Mouse (Mus musculus): ENCODE data around the gene Ppp4r3a.
"Not testable (repeated sequence)": the region's sequence is repeated elsewhere in the genome, so short reads cannot be mapped to it uniquely, and the experiment has no call there.

DNA sequence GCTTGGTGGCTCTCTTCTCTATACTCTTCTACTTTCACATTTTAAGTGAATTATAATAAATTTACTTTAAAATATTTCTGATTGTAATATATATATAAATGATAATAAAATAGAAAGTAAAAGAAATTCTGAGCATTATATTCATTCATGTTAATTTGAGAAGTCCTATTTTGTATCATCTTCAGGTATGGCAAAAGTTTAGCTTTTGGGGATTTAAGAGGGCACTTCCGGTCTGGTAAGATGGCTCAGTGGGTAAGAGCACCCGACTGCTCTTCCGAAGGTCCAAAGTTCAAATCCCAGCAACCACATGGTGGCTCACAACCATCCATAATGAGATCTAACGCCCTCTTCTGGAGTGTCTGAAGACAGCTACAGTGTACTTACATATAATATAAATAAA is 38.6 kb upstream of the Ppp4r3a start:
- TF ChIP-seq CTCF (IDR thresholded peaks at IDR 0.05; ENCODE audit: low read depth); EP300 (optimal IDR thresholded peaks at IDR 0.05): not testable (repeated sequence)
